Mouse (Mus musculus) heart, embryonic 10.5 days (tissue): ENCODE measurements around the gene Ptpn6. TPM values are rescaled to one million over a fixed set of nuclear protein-coding genes. Genes with fewer than 3 reads are reported as not detected.

ENCODE experiments used
- DNase-seq: peaks from one replicate; pipeline ENCODE4 v3.0.0-alpha.2; 2017; ENCODE audit warnings: low spot score
- H3K27ac ChIP-seq: fragments of 300-500 bp; sonication (generic); 2 replicates; pipeline ENCODE4 v1.5.1; 2016; ENCODE audit warnings: mild to moderate bottlenecking
- H3K27me3 ChIP-seq: fragments of 300-500 bp; sonication (generic); 2 replicates; pipeline ENCODE4 v1.6.1; 2016; ENCODE audit warnings: mild to moderate bottlenecking; ENCODE audit not compliant: poor library complexity, insufficient read depth, severe bottlenecking
- H3K36me3 ChIP-seq: fragments of 300-500 bp; sonication (generic); 2 replicates; pipeline ENCODE4 v1.6.1; 2016; ENCODE audit warnings: mild to moderate bottlenecking, moderate library complexity
- H3K4me1 ChIP-seq: fragments of 300-500 bp; sonication (generic); 2 replicates; pipeline ENCODE4 v1.6.1; 2016; ENCODE audit warnings: mild to moderate bottlenecking
- H3K4me3 ChIP-seq: fragments of 300-500 bp; sonication (generic); 2 replicates; pipeline ENCODE4 v1.5.1; 2016; ENCODE audit warnings: mild to moderate bottlenecking, moderate library complexity
- H3K9me3 ChIP-seq: fragments of 300-500 bp; sonication (generic); 2 replicates; pipeline ENCODE4 v1.6.1; 2016; ENCODE audit warnings: mild to moderate bottlenecking, moderate library complexity
- WGBS: fragments of 180-500 bp; shearing (Covaris S2); methylation state at CpG from one replicate; pipeline ENCODE4 v1.1.7; 2016; 5-methylcytosine and 5-hydroxymethylcytosine counted together
- polyA plus RNA-seq: library from polyadenylated mRNA; unstranded; fragments of >200 nt; fragmentation: Nextera tagmentation; extraction: Ambion mirVana; gene quantifications from 2 replicates; pipeline ENCODE4 v1.2.1, GENCODE M21; 2016

Ptpn6 gene
- polyA plus RNA-seq, 1 experiment from 2014 or later = 8.6 TPM

- H3K4me3 ChIP-seq = no peak overlapping the region
- no peaks in the 10 kb centered on the region for H3K27me3 ChIP-seq
- peaks cover 43% of the 10 kb centered on the region for H3K36me3 ChIP-seq
- H3K9me3 ChIP-seq = no peaks in the 10 kb centered on the region
- DNase-seq = no peak
- peaks cover 50% of the 10 kb centered on the region for H3K4me1 ChIP-seq
- H3K27ac ChIP-seq = no peak overlapping the region
- WGBS = 69% methylated on average over 20 of the region's 20 CpGs
Measured at GRCm38 (mm10) chr6:124716864-124717490, 21.5 kb downstream of the Ptpn6 start.

- Histone ChIP-seq H3K36me3 (peaks cover 68% of the 10 kb centered on the region), H3K4me3 (peak overlapping the region; percentile 97), H3K4me1 (peaks cover 27% of the 10 kb centered on the region), H3K27ac (peak overlapping the region; percentile 96), H3K27me3 (no peaks in the 10 kb centered on the region), H3K9me3 (no peaks in the 10 kb centered on the region)
- WGBS = 17% methylated on average over 11 of the region's 11 CpGs
- DNase-seq = no peak
Measured at GRCm38 (mm10) chr6:124712918-124713317, 25.6 kb downstream of the Ptpn6 start.

GRCm38 (mm10) chr6:124711824-124712782 lies 26.4 kb downstream of the Ptpn6 start, which contains the start of the genes Emg1 and Phb2:
TSS of gene Emg1 (minus strand) at chr6:124712178.
TSS of gene Phb2 (plus strand) at chr6:124712336.
- Histone ChIP-seq H3K27me3 (no peaks in the 10 kb centered on the region), H3K36me3 (peaks cover 66% of the 10 kb centered on the region), H3K4me3 (peak within 1 kb of the TSS; percentile 97), H3K27ac (peak within 1 kb of the TSS; percentile 96), H3K4me1 (peaks cover 23% of the 10 kb centered on the region), H3K9me3 (no peaks in the 10 kb centered on the region)
- DNase-seq = peak; percentile 99
- under 1% methylated on average over 76 of the region's 76 CpGs for WGBS

- Histone ChIP-seq H3K27ac (no peak overlapping the region), H3K27me3 (no peaks in the 10 kb centered on the region), H3K36me3 (peaks cover 64% of the 10 kb centered on the region), H3K9me3 (no peaks in the 10 kb centered on the region), H3K4me1 (peaks cover 14% of the 10 kb centered on the region), H3K4me3 (no peak overlapping the region)
- WGBS = 93% methylated on average over 10 of the region's 10 CpGs
- no peak for DNase-seq
Measured at GRCm38 (mm10) chr6:124708289-124708889, 30.1 kb downstream of the Ptpn6 start.

- peaks cover 87% of the 10 kb centered on the region for H3K36me3 ChIP-seq
- peaks cover 13% of the 10 kb centered on the region for H3K4me1 ChIP-seq
- no peak for DNase-seq
- no peaks in the 10 kb centered on the region for H3K9me3 ChIP-seq
- no peak overlapping the region for H3K27ac ChIP-seq
- no peaks in the 10 kb centered on the region for H3K27me3 ChIP-seq
- WGBS = 82% methylated on average over 5 of the region's 5 CpGs
- H3K4me3 ChIP-seq = no peak overlapping the region
Measured at GRCm38 (mm10) chr6:124706061-124706627, 32.4 kb downstream of the Ptpn6 start.

GRCm38 (mm10) chr6:124704417-124704816 lies 34.1 kb downstream of the Ptpn6 start:
- no peak for DNase-seq
- no peaks in the 10 kb centered on the region for H3K27me3 ChIP-seq
- H3K4me1 ChIP-seq = peaks cover 14% of the 10 kb centered on the region; the same call in 1 of the 2 replicates
- H3K9me3 ChIP-seq = no peaks in the 10 kb centered on the region
- 89% methylated on average over 2 of the region's 2 CpGs for WGBS
- peaks cover 89% of the 10 kb centered on the region for H3K36me3 ChIP-seq
- no peak overlapping the region for H3K27ac ChIP-seq
- H3K4me3 ChIP-seq = no peak overlapping the region

- Histone ChIP-seq H3K4me3 (no peak overlapping the region), H3K9me3 (no peaks in the 10 kb centered on the region), H3K4me1 (peaks cover 14% of the 10 kb centered on the region; the same call in 1 of the 2 replicates), H3K27ac (no peak overlapping the region), H3K27me3 (no peaks in the 10 kb centered on the region), H3K36me3 (peaks cover 90% of the 10 kb centered on the region)
- 63% methylated on average over 7 of the region's 7 CpGs for WGBS
- no peak for DNase-seq
Measured at GRCm38 (mm10) chr6:124703789-124704188, 34.7 kb downstream of the Ptpn6 start.

GRCm38 (mm10) chr6:124702784-124703103 lies 35.8 kb downstream of the Ptpn6 start:
- H3K4me3 ChIP-seq = no peak overlapping the region
- 51% methylated on average over 3 of the region's 3 CpGs for WGBS
- H3K4me1 ChIP-seq = peaks cover 14% of the 10 kb centered on the region; the same call in 1 of the 2 replicates
- peaks cover 81% of the 10 kb centered on the region for H3K36me3 ChIP-seq
- no peaks in the 10 kb centered on the region for H3K9me3 ChIP-seq
- H3K27ac ChIP-seq = no peak overlapping the region
- H3K27me3 ChIP-seq = no peaks in the 10 kb centered on the region
- no peak for DNase-seq

GRCm38 (mm10) chr6:124702102-124702783 lies 36.3 kb downstream of the Ptpn6 start:
- no peak overlapping the region for H3K27ac ChIP-seq
- 91% methylated on average over 17 of the region's 17 CpGs for WGBS

GRCm38 (mm10) chr6:124701338-124701737 lies 37.2 kb downstream of the Ptpn6 start:
- Histone ChIP-seq H3K27me3 (no peaks in the 10 kb centered on the region), H3K36me3 (peaks cover 73% of the 10 kb centered on the region), H3K9me3 (no peaks in the 10 kb centered on the region), H3K4me1 (peaks cover 14% of the 10 kb centered on the region; the same call in 1 of the 2 replicates), H3K4me3 (no peak overlapping the region), H3K27ac (no peak overlapping the region)
- no peak for DNase-seq
- WGBS = 74% methylated on average over 8 of the region's 8 CpGs

More at GRCm38 (mm10) chr6:124702102-124702783, 36.3 kb downstream of the Ptpn6 start:
- Histone ChIP-seq H3K9me3 (no peaks in the 10 kb centered on the region), H3K27me3 (no peaks in the 10 kb centered on the region), H3K4me3 (no peak overlapping the region), H3K4me1 (peaks cover 14% of the 10 kb centered on the region; the same call in 1 of the 2 replicates), H3K36me3 (peaks cover 78% of the 10 kb centered on the region)
- DNase-seq = no peak

- no peak for DNase-seq
- 83% methylated on average over 11 of the region's 11 CpGs for WGBS
Measured at GRCm38 (mm10) chr6:124699962-124700610, 38.4 kb downstream of the Ptpn6 start.

GRCm38 (mm10) chr6:124699366-124699765 lies 39.1 kb downstream of the Ptpn6 start:
- H3K27me3 ChIP-seq = no peaks in the 10 kb centered on the region
- H3K4me1 ChIP-seq = peaks cover 18% of the 10 kb centered on the region; the same call in 1 of the 2 replicates
- no peak overlapping the region for H3K4me3 ChIP-seq
- DNase-seq = no peak
- 79% methylated on average over 4 of the region's 4 CpGs for WGBS
- peaks cover 53% of the 10 kb centered on the region for H3K36me3 ChIP-seq
- no peaks in the 10 kb centered on the region for H3K9me3 ChIP-seq
- H3K27ac ChIP-seq = no peak overlapping the region

More at GRCm38 (mm10) chr6:124699962-124700610, 38.4 kb downstream of the Ptpn6 start:
- Histone ChIP-seq H3K9me3 (no peaks in the 10 kb centered on the region), H3K27me3 (no peaks in the 10 kb centered on the region), H3K4me3 (no peak overlapping the region), H3K4me1 (peaks cover 14% of the 10 kb centered on the region; the same call in 1 of the 2 replicates), H3K36me3 (peaks cover 60% of the 10 kb centered on the region), H3K27ac (no peak overlapping the region)
